Mouse (Mus musculus): ENCODE data around the gene Nob1. TPM values are rescaled to one million over a fixed set of nuclear protein-coding genes. Genes with fewer than 3 reads are reported as not detected.

The Nob1 gene
- polyA plus RNA-seq, 3 experiments from 2014 or later: 46.3 to 77.0 (median 59.8) TPM

- ATAC-seq: peak; percentile 81
These were observed 11.3 kb upstream of the Nob1 start, which contains the start of gene Wwp2 for GRCm38 (mm10) chr8:107435962-107436831. TSS of gene Wwp2 (plus strand) at chr8:107436365.

GRCm38 (mm10) chr8:107435421-107435961 lies 10.6 kb upstream of the Nob1 start:
- peak; percentile 10 for ATAC-seq

GRCm38 (mm10) chr8:107430821-107431220 lies 6.0 kb upstream of the Nob1 start:
- no peak for ATAC-seq

GRCm38 (mm10) chr8:107425230-107425597 lies 363 bp upstream of the Nob1 start:
- peak; percentile 15 for ATAC-seq

- ATAC-seq: no peak
These were observed 675 bp downstream of the Nob1 start for GRCm38 (mm10) chr8:107424176-107424575.

GRCm38 (mm10) chr8:107417001-107417400 lies 7.8 kb downstream of the Nob1 start:
- ATAC-seq: no peak

GRCm38 (mm10) chr8:107413881-107414280 lies 11.0 kb downstream of the Nob1 start:
- ATAC-seq: no peak

GRCm38 (mm10) chr8:107412552-107412951 lies 12.3 kb downstream of the Nob1 start:
- ATAC-seq: no peak

- peak; percentile 52 for ATAC-seq
These were observed 13.5 kb downstream of the Nob1 start for GRCm38 (mm10) chr8:107411391-107411790.

- no peak for ATAC-seq
These were observed 18.9 kb downstream of the Nob1 start for GRCm38 (mm10) chr8:107405935-107406334.

- ATAC-seq: no peak
These were observed 20.8 kb downstream of the Nob1 start for GRCm38 (mm10) chr8:107404057-107404456.

- ATAC-seq: peak; percentile 69
These were observed 21.6 kb downstream of the Nob1 start, which contains the start of gene Nqo1 for GRCm38 (mm10) chr8:107403038-107403781. TSS of gene Nqo1 (minus strand) at chr8:107403206.

GRCm38 (mm10) chr8:107401866-107402265 lies 23.0 kb downstream of the Nob1 start:
- no peak for ATAC-seq

GRCm38 (mm10) chr8:107399495-107399894 lies 25.4 kb downstream of the Nob1 start:
- no peak for ATAC-seq

GRCm38 (mm10) chr8:107397665-107398064 lies 27.2 kb downstream of the Nob1 start:
- no peak for ATAC-seq

- no peak for ATAC-seq
These were observed 28.7 kb downstream of the Nob1 start for GRCm38 (mm10) chr8:107396106-107396670.

GRCm38 (mm10) chr8:107395397-107395796 lies 29.5 kb downstream of the Nob1 start:
- ATAC-seq: no peak

GRCm38 (mm10) chr8:107391136-107391516 lies 33.7 kb downstream of the Nob1 start:
- ATAC-seq: no peak

- ATAC-seq: no peak
These were observed 34.2 kb downstream of the Nob1 start for GRCm38 (mm10) chr8:107390476-107391135.

GRCm38 (mm10) chr8:107389557-107389956 lies 35.3 kb downstream of the Nob1 start:
- no peak for ATAC-seq

- no peak for ATAC-seq
These were observed 37.0 kb downstream of the Nob1 start for GRCm38 (mm10) chr8:107387861-107388260.

- no peak for ATAC-seq
These were observed 38.2 kb downstream of the Nob1 start for GRCm38 (mm10) chr8:107386642-107387041.

Measured in inflammation-experienced regulatory T-cells, adult 6 months (primary cell).